Mouse (Mus musculus) heart, adult 2 months (tissue): ENCODE data around the gene Vkorc1.

ENCODE experiments used
- CTCF ChIP-seq: fragments of 200-600 bp; IDR thresholded peaks from 2 replicates; pipeline ENCODE4 v1.8.1; 2022; ENCODE audit warnings: antibody characterized with exemption, mild to moderate bottlenecking, moderate library complexity
- EP300 ChIP-seq: fragments of 200-500 bp; IDR thresholded peaks from 2 replicates; pipeline ENCODE4 v1.6.1; 2011; ENCODE audit warnings: low read depth, low read length, control low read depth; ENCODE audit not compliant: insufficient read depth
- POLR2A ChIP-seq: fragments of 200-500 bp; IDR thresholded peaks from 2 replicates; pipeline ENCODE4 v1.6.1; 2011; ENCODE audit warnings: mild to moderate bottlenecking, low read depth, low read length, control low read depth; ENCODE audit not compliant: insufficient read depth

GRCm38 (mm10) chr7:127921516-127921915, 26.1 kb upstream of the Vkorc1 start:
- TF ChIP-seq CTCF, result peak; percentile 49
- no peak for TF ChIP-seq POLR2A
- TF ChIP-seq EP300, result no peak
